Mouse (Mus musculus) thymus, postnatal 14 days (tissue): ENCODE data around the gene Gemin7.

Source experiments
- DNase-seq: peaks from one replicate; pipeline ENCODE4 v3.0.0; 2021

Gene Gemin7

GRCm38 (mm10) chr7:19575559-19575958, 1.8 kb downstream of the Gemin7 start:
- DNase-seq, result no peak

- no peak for DNase-seq
These were observed 3.6 kb downstream of the Gemin7 start for GRCm38 (mm10) chr7:19573776-19574140.

GRCm38 (mm10) chr7:19572926-19573775, 4.2 kb downstream of the Gemin7 start:
- peak; percentile 88 for DNase-seq

- no peak for DNase-seq
These were observed 7.7 kb downstream of the Gemin7 start for GRCm38 (mm10) chr7:19569647-19570046.

- no peak for DNase-seq
These were observed 10.0 kb downstream of the Gemin7 start for GRCm38 (mm10) chr7:19567426-19567825.

GRCm38 (mm10) chr7:19565803-19566202, 11.6 kb downstream of the Gemin7 start:
- DNase-seq, result no peak

GRCm38 (mm10) chr7:19564455-19564854, 12.9 kb downstream of the Gemin7 start:
- DNase-seq, result peak; percentile 20

- no peak for DNase-seq
These were observed 13.5 kb downstream of the Gemin7 start for GRCm38 (mm10) chr7:19563884-19564283.

- peak; percentile 27 for DNase-seq
These were observed 14.6 kb downstream of the Gemin7 start, which contains the start of gene Ppp1r37 for GRCm38 (mm10) chr7:19562643-19563410. TSS of gene Ppp1r37 (minus strand) at chr7:19563076.

GRCm38 (mm10) chr7:19561765-19562642, 15.4 kb downstream of the Gemin7 start:
- DNase-seq, result peak; percentile 93

GRCm38 (mm10) chr7:19561431-19561764, 16.0 kb downstream of the Gemin7 start:
- DNase-seq, result no peak

GRCm38 (mm10) chr7:19560491-19561260, 16.7 kb downstream of the Gemin7 start:
- no peak for DNase-seq

GRCm38 (mm10) chr7:19558965-19559364, 18.4 kb downstream of the Gemin7 start:
- DNase-seq, result peak; percentile 49

GRCm38 (mm10) chr7:19557982-19558900, 19.2 kb downstream of the Gemin7 start:
- DNase-seq, result no peak

GRCm38 (mm10) chr7:19557086-19557485, 20.3 kb downstream of the Gemin7 start:
- no peak for DNase-seq

GRCm38 (mm10) chr7:19554168-19554567, 23.2 kb downstream of the Gemin7 start:
- no peak for DNase-seq

- DNase-seq, result no peak
These were observed 25.0 kb downstream of the Gemin7 start for GRCm38 (mm10) chr7:19552443-19552842.

- DNase-seq, result no peak
These were observed 25.8 kb downstream of the Gemin7 start for GRCm38 (mm10) chr7:19551634-19552033.

- DNase-seq, result no peak
These were observed 28.0 kb downstream of the Gemin7 start for GRCm38 (mm10) chr7:19549394-19549793.

GRCm38 (mm10) chr7:19547344-19547969, 29.9 kb downstream of the Gemin7 start:
- no peak for DNase-seq

GRCm38 (mm10) chr7:19546007-19546406, 31.4 kb downstream of the Gemin7 start:
- no peak for DNase-seq
